In the genomic region with DNA sequence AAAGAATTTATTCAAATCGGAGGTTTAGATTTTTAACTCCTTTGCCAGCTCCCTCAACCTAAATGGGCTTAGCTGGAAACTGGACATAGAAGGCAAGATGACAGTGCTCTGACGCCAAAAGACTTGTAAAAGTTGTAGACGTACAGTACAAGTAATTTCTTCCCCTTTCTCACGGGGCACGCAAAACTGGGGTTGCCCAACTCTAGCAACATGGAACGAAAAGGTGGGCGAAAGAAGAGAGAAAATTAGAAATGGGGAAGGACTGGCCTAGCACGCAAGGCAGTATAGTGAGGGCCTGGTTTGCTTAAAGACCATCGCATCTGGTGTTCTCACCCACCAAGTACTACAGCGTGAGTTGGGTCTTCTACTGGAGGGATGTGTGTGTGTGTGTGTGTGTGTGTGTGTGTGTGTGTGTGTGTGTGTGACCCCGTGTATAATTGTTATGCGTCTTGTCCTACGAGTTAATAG, we compare ENCODE assay signal across 8 mouse cellular contexts. TPM values are rescaled to one million over a fixed set of nuclear protein-coding genes. Genes with fewer than 3 reads are reported as not detected.
DNase-seq lines count a peak whose midpoint lies in the region; ATAC-seq and TF ChIP-seq lines count a peak whose summit lies in the region.

No protein-coding gene starts in this region.

- no peak for TF ChIP-seq CTCF in bone marrow, adult 2 months (IDR thresholded peaks at IDR 0.05; ENCODE audit: control insufficient read depth, insufficient read depth, low read length)

- H3K4me1 ChIP-seq in erythroblast, embryonic 14.5 days (ENCODE audit: control insufficient read depth) = peaks cover 68% of the 10 kb centered on the region
- H3K4me1 ChIP-seq in bone marrow, adult 2 months (ENCODE audit: control insufficient read depth, insufficient read depth, low read length) = peaks cover 11% of the 10 kb centered on the region
- H3K4me1 ChIP-seq in hindbrain, embryonic 15.5 days (replicated peaks) = peaks cover 63% of the 10 kb centered on the region
- peaks cover 59% of the 10 kb centered on the region for H3K4me1 ChIP-seq in midbrain, embryonic 10.5 days

- peak overlapping the region; percentile 83 for H3K4me3 ChIP-seq in erythroblast, embryonic 14.5 days (replicated peaks)
- H3K4me3 ChIP-seq in bone marrow, adult 2 months (replicated peaks; ENCODE audit: control insufficient read depth, low read depth, low read length) = peak overlapping the region; percentile 98
- H3K4me3 ChIP-seq in hindbrain, embryonic 15.5 days = peak overlapping the region; percentile 59
- peak overlapping the region; percentile 79 for H3K4me3 ChIP-seq in midbrain, embryonic 10.5 days

- H3K27ac ChIP-seq in bone marrow, adult 2 months (ENCODE audit: control insufficient read depth, insufficient read depth, low read depth, low read length, poor library complexity) = peak overlapping the region; percentile 99
- H3K27ac ChIP-seq in hindbrain, embryonic 15.5 days (replicated peaks) = 0 out of 2 replicates have a peak overlapping the region, but pooled peaks have one; percentile 60
- H3K27ac ChIP-seq in midbrain, embryonic 10.5 days (replicated peaks) = peak overlapping the region; percentile 88

- peaks cover 21% of the 10 kb centered on the region for H3K36me3 ChIP-seq in erythroblast, embryonic 14.5 days (ENCODE audit: control insufficient read depth)
- H3K36me3 ChIP-seq in hindbrain, embryonic 15.5 days = no peaks in the 10 kb centered on the region
- no peaks in the 10 kb centered on the region for H3K36me3 ChIP-seq in midbrain, embryonic 10.5 days

- peak overlapping the region; percentile 66; the same call in 1 of the 2 replicates for H3K9ac ChIP-seq in hindbrain, embryonic 15.5 days

- 8% methylated on average over 13 of the region's 13 CpGs for WGBS in bone marrow, adult 2 months
- WGBS in hindbrain, embryonic 15.5 days = 48% methylated on average over 13 of the region's 13 CpGs
- 44% methylated on average over 13 of the region's 13 CpGs for WGBS in midbrain, embryonic 10.5 days

- no peaks in the 10 kb centered on the region for H3K9me3 ChIP-seq in erythroblast, embryonic 14.5 days (ENCODE audit: control insufficient read depth, low read length)
- no peaks in the 10 kb centered on the region for H3K9me3 ChIP-seq in hindbrain, embryonic 15.5 days
- H3K9me3 ChIP-seq in midbrain, embryonic 10.5 days (replicated peaks) = no peaks in the 10 kb centered on the region

- TF ChIP-seq POLR2A in bone marrow, adult 2 months (IDR thresholded peaks at IDR 0.05; ENCODE audit: borderline replicate concordance, control insufficient read depth, low read depth, low read length) = no peak

- H3K4me2 ChIP-seq in hindbrain, embryonic 15.5 days = peak overlapping the region; percentile 90

- ATAC-seq in erythroblast, adult 5-6 weeks (replicated peaks; ENCODE audit: low FRiP score, poor library complexity, severe bottlenecking) = no peak
- peak; percentile 3; the same call in 1 of the 2 replicates for ATAC-seq in hindbrain, embryonic 15.5 days (ENCODE audit: low FRiP score, low read depth)

- no peaks in the 10 kb centered on the region for H3K27me3 ChIP-seq in erythroblast, embryonic 14.5 days (ENCODE audit: control insufficient read depth)
- peaks cover 24% of the 10 kb centered on the region for H3K27me3 ChIP-seq in hindbrain, embryonic 15.5 days
- peaks cover 52% of the 10 kb centered on the region for H3K27me3 ChIP-seq in midbrain, embryonic 10.5 days (ENCODE audit: low read depth, poor library complexity, severe bottlenecking)

- DNase-seq in midbrain, embryonic 10.5 days (ENCODE audit: low spot score) = no peak
- no peak for DNase-seq in layer of hippocampus, postnatal 10 days (ENCODE audit: low spot score in 2 of 2)
- DNase-seq in thymus, adult 18-20 months = no peak
- no peak for DNase-seq in layer of hippocampus, adult 8-10 months (ENCODE audit: low spot score in 2 of 2)

RNA-seq across cellular contexts. Expression of a gene that starts 0.7 kb away (rescaled TPM):
- polyA plus RNA-seq in erythroblast, embryonic 14.5 days (2012) = 2.4 and 2.6 TPM in 2 replicates
- 4.2 and 8.2 TPM in 2 replicates for total RNA-seq in erythroblast, adult 5-6 weeks (2015; ENCODE audit: low replicate concordance)
- 6.0 and 17.1 TPM in 2 replicates for total RNA-seq in erythroblast, adult 5-6 weeks (2017; ENCODE audit: low replicate concordance)
- polyA plus RNA-seq in bone marrow, adult 2 months (2011; ENCODE audit: insufficient read depth, insufficient read length, low replicate concordance, missing spikeins) = 35.8 and 69.2 TPM in 2 replicates
- 11.6 and 12.6 TPM in 2 replicates for polyA plus RNA-seq in hindbrain, embryonic 15.5 days (2015; fragmentation: Nextera tagmentation; extraction: Ambion mirVana)
- polyA plus RNA-seq in midbrain, embryonic 10.5 days (2016; fragmentation: Nextera tagmentation; extraction: Ambion mirVana) = 16.4 and 19.3 TPM in 2 replicates
- 10 to 100 TPM; 27.6 to 27.9 TPM for total RNA-seq in layer of hippocampus, postnatal 10 days (2021)
- total RNA-seq in layer of hippocampus, adult 8-10 months (2022) = 10 to 100 TPM; 17.0 to 24.3 (median 20.5) TPM

RNA-seq across cellular contexts. Expression of a gene that starts 20.2 kb away (rescaled TPM):
- polyA plus RNA-seq in erythroblast, embryonic 14.5 days (2012) = 7.5 and 8.9 TPM in 2 replicates
- 67.3 and 73.2 TPM in 2 replicates for total RNA-seq in erythroblast, adult 5-6 weeks (2015; ENCODE audit: low replicate concordance)
- 50.7 and 78.4 TPM in 2 replicates for total RNA-seq in erythroblast, adult 5-6 weeks (2017; ENCODE audit: low replicate concordance)
- 34.2 and 58.2 TPM in 2 replicates for polyA plus RNA-seq in bone marrow, adult 2 months (2011; ENCODE audit: insufficient read depth, insufficient read length, low replicate concordance, missing spikeins)
- polyA plus RNA-seq in hindbrain, embryonic 15.5 days (2015; fragmentation: Nextera tagmentation; extraction: Ambion mirVana) = 38.8 and 39.1 TPM in 2 replicates
- 19.6 and 23.8 TPM in 2 replicates for polyA plus RNA-seq in midbrain, embryonic 10.5 days (2016; fragmentation: Nextera tagmentation; extraction: Ambion mirVana)
- total RNA-seq in layer of hippocampus, postnatal 10 days (2021) = 10 to 100 TPM; 47.4 to 49.7 TPM
- total RNA-seq in layer of hippocampus, adult 8-10 months (2022) = 10 to 100 TPM; 45.1 to 54.5 (median 50.2) TPM

RNA-seq across cellular contexts. Expression of a gene that starts 28.1 kb away (rescaled TPM):
- polyA plus RNA-seq in erythroblast, embryonic 14.5 days (2012) = 4.4 and 6.6 TPM in 2 replicates
- total RNA-seq in erythroblast, adult 5-6 weeks (2015; ENCODE audit: low replicate concordance) = 10.2 and 16.1 TPM in 2 replicates
- total RNA-seq in erythroblast, adult 5-6 weeks (2017; ENCODE audit: low replicate concordance) = 11.8 and 26.3 TPM in 2 replicates
- polyA plus RNA-seq in bone marrow, adult 2 months (2011; ENCODE audit: insufficient read depth, insufficient read length, low replicate concordance, missing spikeins) = 14.9 and 39.7 TPM in 2 replicates
- 109 TPM in 2 replicates for polyA plus RNA-seq in hindbrain, embryonic 15.5 days (2015; fragmentation: Nextera tagmentation; extraction: Ambion mirVana)
- 127 and 133 TPM in 2 replicates for polyA plus RNA-seq in midbrain, embryonic 10.5 days (2016; fragmentation: Nextera tagmentation; extraction: Ambion mirVana)
- 100 to 1,000 TPM; 127 to 129 TPM for total RNA-seq in layer of hippocampus, postnatal 10 days (2021)
- total RNA-seq in layer of hippocampus, adult 8-10 months (2022) = 100 to 1,000 TPM; 111 to 128 (median 120) TPM
